Mouse (Mus musculus): ENCODE data around the gene A130010J15Rik. TPM values are rescaled to one million over a fixed set of nuclear protein-coding genes. Genes with fewer than 3 reads are reported as not detected.

A130010J15Rik gene
- polyA plus RNA-seq, 1 experiment = 5.0 TPM

DNA sequence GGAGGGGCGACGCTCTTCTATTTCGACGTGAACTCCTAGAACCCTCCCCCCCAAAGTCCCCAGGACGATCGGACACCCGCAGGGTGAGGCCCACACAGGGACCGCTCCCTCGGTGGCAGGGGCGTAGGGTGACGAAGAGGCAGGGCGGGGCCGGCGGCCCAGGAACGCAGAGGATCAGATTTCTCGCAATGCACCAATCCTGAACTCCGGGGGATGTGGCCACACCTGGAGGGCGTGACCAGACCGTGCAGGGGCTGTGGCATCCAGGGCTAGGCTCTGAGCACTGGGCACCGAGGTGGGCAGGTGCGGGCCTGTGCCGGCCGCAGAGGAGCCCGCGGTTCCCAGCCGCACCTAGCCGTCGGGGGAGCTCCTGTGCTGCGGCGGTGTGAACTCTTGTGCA is 15.0 kb upstream of the A130010J15Rik start, which contains the start of gene Irf6:
Gene Irf6, plus strand, starts transcription at position 240 of the 400 bp plus-strand sequence.
- WGBS = 4% methylated on average over 30 of the region's 30 CpGs
- DNase-seq (ENCODE audit: low read depth, low spot score) = no peak

DNA sequence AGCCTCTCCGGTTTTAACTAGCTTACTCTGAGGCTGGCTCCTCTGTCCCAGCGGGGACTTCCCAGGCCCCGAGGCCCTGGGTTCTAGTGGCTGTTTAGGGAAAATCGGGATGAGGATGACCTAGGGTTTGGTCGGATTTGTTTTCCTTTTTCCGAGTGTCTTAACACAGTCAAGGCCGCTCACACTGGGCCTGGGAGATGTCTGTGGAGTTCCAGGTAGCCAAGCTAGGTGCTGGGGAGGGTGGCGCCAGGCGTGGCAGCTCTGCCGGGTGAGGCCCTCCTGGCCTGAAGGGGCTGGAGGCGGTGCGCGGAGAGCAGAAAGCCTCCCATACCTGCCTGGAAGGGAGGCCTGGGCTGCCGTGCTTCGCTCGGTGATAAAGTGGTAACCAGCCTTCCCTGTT is 14.3 kb upstream of the A130010J15Rik start:
- 28% methylated on average over 16 of the region's 16 CpGs for WGBS
- DNase-seq (ENCODE audit: low read depth, low spot score) = no peak

DNA sequence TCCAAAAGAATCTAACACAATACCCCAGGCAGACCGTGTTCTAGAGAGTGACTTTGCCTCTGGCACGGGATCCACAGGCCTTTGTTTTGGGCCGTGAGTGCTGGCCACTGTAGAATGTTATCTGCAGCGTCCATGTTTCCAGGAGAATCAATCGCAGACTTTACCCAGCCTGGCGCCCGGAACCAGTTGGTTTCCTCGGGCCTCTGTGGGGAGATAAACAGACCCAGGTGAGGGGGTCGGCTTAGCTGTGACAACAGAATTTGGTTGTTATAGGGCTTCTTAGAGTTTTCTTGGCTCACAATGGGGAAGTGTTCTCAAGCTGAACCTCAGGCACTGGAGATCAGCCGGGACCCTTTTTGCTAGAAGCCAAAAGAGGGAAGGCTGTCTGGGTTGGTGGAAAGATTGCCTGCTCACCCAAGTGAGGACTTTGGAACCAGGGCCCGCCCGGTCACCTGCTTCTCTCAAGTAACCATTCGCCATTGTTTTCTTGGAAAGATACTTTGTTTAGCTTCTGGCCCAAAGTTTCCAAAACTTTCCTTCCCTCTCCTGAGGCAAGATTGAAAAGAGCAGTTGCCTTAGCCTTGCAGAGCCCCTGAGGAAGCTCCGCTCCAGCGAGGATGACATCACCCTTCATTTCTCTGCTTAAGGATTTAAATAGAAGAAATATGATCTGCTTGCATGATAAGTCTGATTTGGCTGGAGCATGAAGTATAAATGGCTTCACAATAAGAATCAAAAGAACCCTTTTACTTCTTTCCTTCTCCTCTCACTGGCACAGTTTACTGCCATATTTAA is 11.3 kb upstream of the A130010J15Rik start:
- 26% methylated on average over 15 of the region's 15 CpGs for WGBS
- DNase-seq (ENCODE audit: low read depth, low spot score) = no peak

DNA sequence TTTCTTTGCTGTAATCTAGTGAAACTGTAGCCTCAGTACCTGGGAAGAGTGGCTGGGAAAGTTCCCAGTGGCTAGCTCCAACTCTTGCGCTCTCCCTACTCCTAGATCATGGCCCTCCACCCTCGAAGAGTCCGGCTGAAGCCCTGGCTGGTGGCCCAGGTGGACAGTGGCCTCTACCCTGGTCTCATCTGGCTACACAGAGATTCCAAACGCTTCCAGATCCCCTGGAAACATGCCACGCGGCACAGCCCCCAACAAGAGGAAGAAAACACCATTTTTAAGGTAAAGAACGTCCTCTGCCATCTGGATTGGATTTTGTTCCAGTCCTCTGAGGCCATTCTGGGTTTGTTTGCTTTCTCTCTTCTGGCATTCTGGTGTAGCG is 10.7 kb upstream of the A130010J15Rik start:
- no peak for DNase-seq (ENCODE audit: low read depth, low spot score)
- 53% methylated on average over 8 of the region's 8 CpGs for WGBS

DNA sequence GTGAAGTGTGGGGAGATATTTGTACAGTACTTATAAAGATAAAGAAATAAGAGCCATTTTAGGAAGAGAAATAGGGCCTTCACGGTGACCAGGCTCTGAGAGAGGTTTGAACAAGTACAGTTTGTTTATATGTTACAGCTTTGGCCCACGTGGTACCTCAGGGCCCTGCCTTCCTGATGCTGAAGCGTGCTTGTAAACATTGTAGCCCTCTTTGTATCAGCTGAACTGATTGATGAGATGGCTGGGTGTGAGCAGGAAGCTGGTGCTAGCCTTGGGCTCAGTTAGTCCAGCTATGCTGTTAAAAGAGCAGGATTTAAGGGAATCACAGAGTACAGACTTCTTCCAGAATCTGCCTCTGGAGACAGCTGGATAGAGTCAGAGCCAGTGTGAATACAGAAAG is 8.7 kb upstream of the A130010J15Rik start:
- DNase-seq (ENCODE audit: low read depth, low spot score) = no peak
- 11% methylated on average over 3 of the region's 3 CpGs for WGBS

DNA sequence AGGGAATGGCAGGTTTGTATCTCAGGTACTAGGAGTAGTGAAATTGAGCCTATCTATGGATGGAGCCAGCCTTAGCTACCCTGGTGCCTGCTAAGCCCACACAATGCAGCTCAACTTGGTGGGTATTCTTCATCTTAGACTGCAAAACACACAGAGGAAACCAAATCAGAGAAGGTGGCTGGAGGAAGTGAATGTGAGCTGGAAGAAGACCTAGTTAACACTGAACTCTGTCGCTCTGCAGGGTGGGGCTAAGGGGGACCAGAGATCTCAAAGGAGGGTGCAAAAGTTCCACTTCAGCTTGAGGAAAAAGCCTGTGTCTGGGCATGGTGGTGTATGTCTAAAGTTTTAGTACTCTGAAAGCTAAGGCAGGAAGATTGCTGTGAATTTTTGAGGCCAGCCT is 8.2 kb upstream of the A130010J15Rik start:
- no peak for DNase-seq (ENCODE audit: low read depth, low spot score)
- WGBS = 24% methylated on average over 1 of the region's 1 CpGs

DNA sequence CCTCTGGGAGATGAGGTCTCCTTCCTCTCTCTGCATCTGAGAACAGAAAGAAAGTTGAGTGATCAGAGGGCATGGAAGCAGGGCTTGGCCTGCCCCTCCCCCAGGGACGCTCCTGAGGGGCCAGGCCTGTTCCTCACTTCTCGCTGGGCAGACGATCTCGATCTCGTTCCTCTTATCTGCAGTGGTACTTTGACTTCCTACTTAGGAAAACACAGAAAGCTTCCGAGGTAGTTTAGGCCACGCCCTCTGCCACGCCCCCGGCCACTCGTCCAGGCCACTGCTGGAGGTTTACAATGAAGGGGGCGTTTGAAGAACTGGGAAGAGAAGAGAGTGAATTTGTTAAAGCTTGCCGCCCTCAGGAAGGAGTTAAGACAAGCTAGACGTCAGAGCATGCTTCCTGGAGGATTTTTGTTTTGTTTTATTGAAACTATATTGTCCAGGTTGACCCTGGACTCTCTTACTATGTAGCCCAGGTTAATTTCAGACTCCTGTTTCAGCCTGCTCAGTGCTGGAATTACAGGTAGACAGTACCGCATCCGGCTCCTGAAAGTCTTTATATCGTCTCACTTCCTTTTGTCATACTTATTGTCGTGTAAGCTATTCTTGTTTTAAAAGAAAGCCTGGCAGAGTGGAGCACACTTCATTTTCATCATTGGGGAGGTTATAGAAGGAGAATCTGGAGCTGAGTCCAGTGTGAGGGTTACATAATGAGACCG is 7.4 kb upstream of the A130010J15Rik start:
- 18% methylated on average over 18 of the region's 18 CpGs for WGBS
- DNase-seq (ENCODE audit: low read depth, low spot score) = no peak

DNA sequence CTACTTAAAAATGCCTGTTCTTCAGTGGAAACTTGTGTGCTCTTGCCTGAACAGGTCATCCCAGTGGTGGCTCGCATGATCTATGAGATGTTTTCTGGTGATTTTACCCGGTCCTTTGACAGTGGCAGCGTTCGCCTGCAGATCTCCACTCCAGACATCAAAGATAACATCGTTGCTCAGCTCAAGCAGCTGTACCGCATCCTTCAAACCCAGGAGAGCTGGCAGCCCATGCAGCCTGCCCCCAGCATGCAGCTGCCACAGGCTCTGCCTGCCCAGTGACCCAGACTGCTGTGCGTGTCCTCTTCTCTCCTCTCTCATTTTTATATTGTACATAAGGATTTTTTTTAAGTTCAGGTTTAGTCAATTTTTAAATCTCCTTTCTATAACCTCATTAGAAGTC is 1.4 kb downstream of the A130010J15Rik start:
- DNase-seq (ENCODE audit: low read depth, low spot score) = no peak
- WGBS = 70% methylated on average over 7 of the region's 7 CpGs

DNA sequence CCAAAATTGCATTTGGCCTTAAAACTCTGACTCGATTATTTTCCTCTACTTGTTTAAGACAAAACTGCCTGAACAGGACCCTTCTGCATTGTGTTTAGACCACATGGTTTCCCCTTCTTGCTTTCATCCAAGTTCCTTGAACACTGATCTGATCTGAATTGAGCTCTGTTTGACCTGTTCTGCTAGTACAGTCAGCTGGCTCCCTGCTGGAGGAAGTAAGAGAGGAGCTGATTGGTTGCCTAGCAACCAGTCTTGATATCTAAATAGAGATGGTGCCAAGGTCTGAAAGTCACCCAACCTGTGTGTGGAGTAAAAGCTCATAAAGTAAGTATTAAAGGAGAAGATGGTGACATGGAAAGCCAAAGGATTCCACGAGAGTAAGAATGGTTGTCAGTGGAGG is 2.0 kb downstream of the A130010J15Rik start:
- DNase-seq (ENCODE audit: low read depth, low spot score) = peak; percentile 90

DNA sequence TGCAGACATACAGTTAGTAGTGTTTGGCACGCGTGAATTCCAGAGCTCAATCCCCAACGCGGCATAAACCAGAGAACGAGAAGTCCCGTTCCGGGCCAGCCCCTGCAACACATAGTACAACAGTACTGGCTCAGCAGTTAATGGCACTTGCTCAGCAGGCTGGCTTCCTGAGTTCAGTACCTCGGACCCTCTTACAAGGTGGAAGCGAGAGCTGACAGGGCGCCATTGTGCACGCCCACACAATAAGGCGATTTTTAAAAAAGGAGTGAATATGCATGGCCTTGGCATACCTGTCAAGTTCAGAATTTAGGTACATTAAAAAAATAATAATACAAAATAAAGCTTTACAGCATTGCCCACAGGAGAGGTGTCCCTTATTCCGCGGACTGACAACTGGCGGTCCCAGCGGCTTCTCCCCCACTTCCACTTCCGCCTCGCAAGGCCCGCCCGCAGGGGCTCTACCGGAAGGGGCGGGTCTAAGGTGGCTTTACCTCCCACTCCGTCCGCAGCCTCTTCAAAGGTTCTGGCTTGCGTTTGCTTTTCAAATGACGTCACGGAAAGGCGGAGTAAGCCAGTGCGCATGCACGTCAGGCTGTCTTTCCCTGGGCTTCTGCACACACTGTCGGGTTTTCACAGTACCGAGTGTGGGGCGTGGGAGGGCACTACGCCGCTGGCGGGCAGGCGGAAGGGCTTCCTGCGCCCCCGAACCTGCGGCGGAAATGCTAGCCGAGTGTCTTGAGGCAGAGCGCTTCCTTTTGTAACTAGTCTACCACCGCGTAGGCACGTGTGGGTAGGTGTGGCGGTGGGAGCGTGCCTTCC is 5.4 kb downstream of the A130010J15Rik start:
- peak; percentile 99 for DNase-seq (ENCODE audit: low read depth, low spot score)
- 1% methylated on average over 48 of the region's 48 CpGs for WGBS

More for the DNA sequence above, 2.0 kb downstream of the A130010J15Rik start:
- WGBS = 14% methylated on average over 2 of the region's 2 CpGs

DNA sequence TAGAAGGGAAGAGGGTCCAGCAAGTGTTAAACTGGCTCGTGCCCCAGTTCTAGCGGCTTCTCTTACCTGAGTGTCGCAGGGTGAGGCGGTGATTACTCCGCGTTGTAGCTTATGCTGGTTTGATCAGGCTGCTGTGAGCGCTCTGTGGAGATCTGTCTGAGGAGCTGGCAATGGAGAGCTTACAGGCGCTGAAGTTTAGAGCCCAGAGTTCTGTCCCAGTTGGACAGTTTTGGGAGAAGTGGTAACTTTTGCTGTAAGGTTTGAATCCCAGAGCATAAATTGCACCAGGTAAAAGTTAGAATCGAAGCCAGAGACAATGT is 5.9 kb downstream of the A130010J15Rik start:
- DNase-seq (ENCODE audit: low read depth, low spot score) = no peak
- WGBS = 5% methylated on average over 9 of the region's 9 CpGs

DNA sequence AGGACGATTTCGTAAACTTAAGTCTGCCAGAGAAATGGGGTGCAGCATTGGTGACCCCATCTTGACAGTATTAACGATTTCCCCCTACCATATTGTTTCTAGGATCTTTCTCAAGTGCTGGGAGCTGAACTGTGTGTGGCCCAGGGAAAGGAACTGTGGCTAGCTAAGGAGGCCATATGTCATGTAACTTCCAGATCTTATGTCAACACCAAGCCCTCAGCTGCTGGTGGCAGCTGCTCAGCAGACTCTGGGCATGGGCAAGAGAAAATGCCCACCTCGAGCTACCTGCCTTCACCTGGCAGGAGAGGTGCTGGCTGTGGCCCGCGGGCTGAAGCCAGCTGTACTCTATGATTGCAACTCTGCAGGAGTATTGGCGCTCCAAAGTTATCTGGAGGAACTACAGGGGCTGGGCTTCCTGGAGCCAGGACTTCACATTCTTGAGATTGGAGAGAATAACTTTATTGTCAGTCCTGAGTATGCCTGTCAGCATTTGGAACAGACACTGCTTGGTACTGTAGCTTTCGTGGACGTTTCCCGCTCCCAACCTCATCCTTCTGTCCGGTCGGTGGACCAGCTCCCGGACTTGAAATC is 6.4 kb downstream of the A130010J15Rik start:
- no peak for DNase-seq (ENCODE audit: low read depth, low spot score)
- 42% methylated on average over 13 of the region's 13 CpGs for WGBS

DNA sequence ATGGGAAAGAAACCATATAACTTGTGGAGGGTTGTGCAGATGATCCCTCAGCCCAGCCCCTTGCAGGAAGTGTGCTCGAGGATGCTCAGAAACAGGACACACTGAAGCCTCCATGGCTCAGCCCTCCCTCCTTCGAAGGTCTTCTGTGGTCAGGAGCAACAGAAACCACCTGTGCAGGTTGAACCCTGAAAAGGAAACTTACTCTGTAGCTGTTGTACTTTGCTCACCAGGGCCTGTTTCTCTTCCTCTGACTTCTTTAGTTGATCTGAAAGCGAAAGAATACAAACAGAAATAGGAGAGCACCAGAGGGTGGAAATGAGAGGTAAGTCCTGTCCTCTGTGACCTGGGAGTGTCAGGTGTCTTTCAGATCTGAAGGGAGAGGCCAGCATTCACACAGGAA is 13.3 kb downstream of the A130010J15Rik start:
- WGBS = 23% methylated on average over 3 of the region's 3 CpGs
- no peak for DNase-seq (ENCODE audit: low read depth, low spot score)

DNA sequence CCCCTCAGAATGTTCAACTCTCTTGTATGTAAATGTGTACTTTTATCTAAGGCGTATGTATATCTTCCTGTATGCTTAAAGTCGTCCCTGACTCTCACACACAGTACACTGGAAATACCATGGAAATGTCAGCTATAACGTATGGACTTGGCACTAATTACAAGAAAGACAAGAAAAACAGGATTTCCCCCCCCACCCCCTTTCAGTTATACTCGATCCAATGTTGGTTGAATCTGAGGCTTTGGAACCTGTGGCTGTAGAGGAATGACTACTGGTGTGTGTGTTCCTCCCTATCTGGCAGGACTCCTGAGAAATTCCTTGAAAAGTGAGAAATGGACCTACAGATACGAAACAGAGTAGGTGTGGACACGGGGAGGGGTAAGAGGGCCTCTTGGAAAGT is 20.4 kb downstream of the A130010J15Rik start:
- 37% methylated on average over 6 of the region's 6 CpGs for WGBS
- no peak for DNase-seq (ENCODE audit: low read depth, low spot score)

DNA sequence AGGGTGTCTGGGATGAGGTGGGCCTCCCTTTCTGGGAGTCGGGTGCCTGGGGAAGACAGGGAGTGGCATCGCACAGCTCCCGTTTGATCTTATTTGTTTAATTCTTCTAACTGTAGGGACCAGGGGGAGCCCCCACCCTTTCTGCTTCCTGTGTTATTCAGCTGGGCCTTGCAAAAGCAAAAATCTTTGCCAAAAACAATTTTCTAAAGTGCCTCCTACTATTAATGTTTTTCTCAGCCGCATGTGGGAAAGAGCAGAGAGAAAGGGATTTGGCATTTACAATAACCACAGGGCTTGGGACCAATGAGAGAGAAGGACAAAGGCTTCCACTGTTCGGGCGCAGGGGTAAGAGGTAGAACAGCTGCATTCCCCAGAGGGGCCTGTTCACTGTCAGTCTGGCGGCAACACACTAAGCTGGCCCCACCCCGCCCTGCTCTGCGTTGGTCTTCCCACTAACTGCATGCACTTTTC is 21.3 kb downstream of the A130010J15Rik start:
- DNase-seq (ENCODE audit: low read depth, low spot score) = no peak
- 9% methylated on average over 9 of the region's 9 CpGs for WGBS

DNA sequence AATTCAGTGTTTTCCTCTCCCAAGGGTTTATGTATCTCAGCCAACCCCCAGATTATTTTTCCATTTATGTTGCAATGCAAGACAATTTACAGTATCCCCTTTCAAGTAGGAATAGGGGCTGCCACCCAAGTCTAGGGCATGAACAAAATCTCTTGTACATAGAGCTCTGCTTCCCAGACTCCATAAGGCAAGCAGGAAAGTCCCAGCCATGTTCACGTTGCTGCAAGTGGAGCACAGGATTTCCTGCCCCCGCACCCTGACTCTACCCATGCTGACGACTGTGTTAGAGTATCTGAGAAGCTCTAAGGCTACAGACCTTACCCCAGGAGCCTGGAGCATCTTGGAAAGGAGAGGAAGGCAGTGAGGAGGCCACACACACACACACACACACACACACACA is 21.9 kb downstream of the A130010J15Rik start:
- 23% methylated on average over 3 of the region's 3 CpGs for WGBS
- DNase-seq (ENCODE audit: low read depth, low spot score) = no peak

DNA sequence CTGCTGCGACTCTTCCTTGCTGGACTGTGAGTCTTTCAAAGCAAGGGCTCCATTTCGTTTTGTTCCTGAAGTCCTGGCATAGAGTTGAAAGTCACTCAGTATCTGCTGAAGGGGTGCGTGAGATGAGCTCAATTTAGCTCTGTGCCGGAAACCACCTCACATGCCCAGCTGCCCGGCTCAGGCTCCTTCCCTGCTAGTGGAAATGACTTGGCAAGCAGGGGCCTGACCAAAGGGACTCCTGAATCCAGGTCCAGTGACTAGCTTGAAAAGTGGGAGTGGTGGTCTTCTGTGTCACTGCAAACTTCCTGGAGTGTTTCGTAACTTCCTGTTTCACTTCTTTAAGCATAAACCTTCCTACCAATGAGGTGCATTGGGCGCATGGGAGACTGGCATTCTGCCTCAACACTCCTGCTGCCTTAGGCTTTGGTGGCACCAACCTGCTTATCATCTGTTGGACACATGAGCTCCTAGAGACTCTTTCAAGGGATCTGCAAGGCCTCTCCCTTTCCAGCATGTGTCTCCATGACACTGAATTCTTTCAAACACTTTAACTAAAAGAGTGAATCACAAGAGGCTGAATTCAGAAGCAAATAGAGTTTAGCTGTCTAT is 23.9 kb downstream of the A130010J15Rik start:
- no peak for DNase-seq (ENCODE audit: low read depth, low spot score)
- 77% methylated on average over 7 of the region's 7 CpGs for whole genome bisulfite sequencing

DNA sequence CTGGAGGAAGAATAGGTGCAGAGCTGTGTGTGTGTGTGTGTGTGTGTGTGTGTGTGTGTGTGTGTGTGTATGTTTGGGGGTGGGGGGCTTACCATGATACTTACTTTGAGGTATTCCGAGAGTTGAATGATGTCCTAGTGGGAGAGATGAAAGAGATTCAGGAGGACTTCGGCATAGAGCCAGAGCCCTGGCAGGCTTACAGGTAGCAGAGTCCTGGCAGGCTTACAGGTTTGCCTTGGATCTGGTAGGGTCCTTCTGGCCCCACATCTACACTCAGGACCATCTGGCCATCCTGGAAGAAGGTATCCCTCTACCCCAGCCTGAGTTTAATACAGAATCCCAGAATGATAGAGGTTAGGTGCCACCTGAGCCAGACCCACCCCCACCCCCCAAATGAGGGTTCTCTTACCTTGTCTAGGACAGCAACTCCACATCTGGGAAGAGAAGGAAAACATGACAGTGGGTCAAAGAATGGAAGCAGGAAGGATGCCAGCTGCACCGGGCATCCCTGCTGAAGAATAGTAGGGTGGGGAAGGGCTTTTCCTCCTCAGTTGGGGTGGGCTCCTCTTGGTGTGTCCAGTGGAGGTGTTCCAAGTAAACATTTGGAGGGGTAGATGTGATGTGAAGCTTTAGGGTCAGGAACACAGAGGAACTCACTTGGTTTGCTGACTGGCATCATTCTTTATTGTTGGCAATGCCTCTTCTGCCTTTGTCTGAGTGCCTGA is 26.7 kb downstream of the A130010J15Rik start:
- WGBS = 78% methylated on average over 3 of the region's 3 CpGs
- DNase-seq (ENCODE audit: low read depth, low spot score) = no peak

All from large intestine, adult 2 months (tissue).